Mouse (Mus musculus) midbrain, embryonic 16.5 days (tissue): ENCODE measurements around the gene Tuba1c. TPM values are rescaled to one million over a fixed set of nuclear protein-coding genes. Genes with fewer than 3 reads are reported as not detected.

Experiments used
- ATAC-seq: fragments of 200-750 bp; cut with Nextera tagmentation; 2 replicates; pipeline ENCODE4 v1.8.0; 2017; ENCODE audit warnings: moderate TSS enrichment
- H3K27ac ChIP-seq: fragments of 300-500 bp; sonication (generic); 2 replicates; pipeline ENCODE4 v1.5.1; 2014; ENCODE audit warnings: mild to moderate bottlenecking, low read length, mixed read lengths
- H3K27me3 ChIP-seq: fragments of 300-500 bp; sonication (generic); 2 replicates; pipeline ENCODE4 v1.6.1; 2014; ENCODE audit warnings: low read depth, low read length, mixed read lengths; ENCODE audit not compliant: control insufficient read depth, insufficient read depth
- H3K36me3 ChIP-seq: fragments of 300-500 bp; sonication (generic); 2 replicates; pipeline ENCODE4 v1.6.1; 2014; ENCODE audit warnings: mild to moderate bottlenecking, low read length, moderate library complexity, mixed read lengths; ENCODE audit not compliant: control insufficient read depth, insufficient read depth
- H3K4me1 ChIP-seq: fragments of 300-500 bp; sonication (generic); 2 replicates; pipeline ENCODE4 v1.6.1; 2014; ENCODE audit warnings: mild to moderate bottlenecking, low read length, mixed read lengths; ENCODE audit not compliant: control insufficient read depth, insufficient read depth
- H3K4me2 ChIP-seq: fragments of 300-500 bp; sonication (generic); 2 replicates; pipeline ENCODE4 v1.6.1; 2014; ENCODE audit warnings: mild to moderate bottlenecking, low read length, mixed read lengths
- H3K4me3 ChIP-seq: fragments of 300-500 bp; sonication (generic); 2 replicates; pipeline ENCODE4 v1.5.1; 2014; ENCODE audit warnings: low read depth, mild to moderate bottlenecking, low read length, moderate library complexity, mixed read lengths
- H3K9ac ChIP-seq: fragments of 300-500 bp; sonication (generic); 2 replicates; pipeline ENCODE4 v1.6.1; 2014; ENCODE audit warnings: low read depth, low read length, mixed read lengths
- H3K9me3 ChIP-seq: fragments of 300-500 bp; sonication (generic); replicated peaks from 2 replicates; pipeline ENCODE4 v1.6.1; 2014; ENCODE audit warnings: mild to moderate bottlenecking, low read length, mixed read lengths; ENCODE audit not compliant: control insufficient read depth, poor library complexity, severe bottlenecking
- WGBS: fragments of 180-500 bp; shearing (Covaris S2); extraction: QIAGEN DNeasy Blood & Tissue Kit; methylation state at CpG from one replicate; pipeline ENCODE4 v1.1.7; 2014; 5-methylcytosine and 5-hydroxymethylcytosine counted together
- polyA plus RNA-seq: library from polyadenylated mRNA; unstranded; fragments of >200 nt; fragmentation: Nextera tagmentation; extraction: Ambion mirVana; gene quantifications from 2 replicates; pipeline ENCODE4 v1.2.1, GENCODE M21; 2015

Tuba1c gene
- polyA plus RNA-seq, 1 experiment from 2014 or later: 11.6 TPM

DNA sequence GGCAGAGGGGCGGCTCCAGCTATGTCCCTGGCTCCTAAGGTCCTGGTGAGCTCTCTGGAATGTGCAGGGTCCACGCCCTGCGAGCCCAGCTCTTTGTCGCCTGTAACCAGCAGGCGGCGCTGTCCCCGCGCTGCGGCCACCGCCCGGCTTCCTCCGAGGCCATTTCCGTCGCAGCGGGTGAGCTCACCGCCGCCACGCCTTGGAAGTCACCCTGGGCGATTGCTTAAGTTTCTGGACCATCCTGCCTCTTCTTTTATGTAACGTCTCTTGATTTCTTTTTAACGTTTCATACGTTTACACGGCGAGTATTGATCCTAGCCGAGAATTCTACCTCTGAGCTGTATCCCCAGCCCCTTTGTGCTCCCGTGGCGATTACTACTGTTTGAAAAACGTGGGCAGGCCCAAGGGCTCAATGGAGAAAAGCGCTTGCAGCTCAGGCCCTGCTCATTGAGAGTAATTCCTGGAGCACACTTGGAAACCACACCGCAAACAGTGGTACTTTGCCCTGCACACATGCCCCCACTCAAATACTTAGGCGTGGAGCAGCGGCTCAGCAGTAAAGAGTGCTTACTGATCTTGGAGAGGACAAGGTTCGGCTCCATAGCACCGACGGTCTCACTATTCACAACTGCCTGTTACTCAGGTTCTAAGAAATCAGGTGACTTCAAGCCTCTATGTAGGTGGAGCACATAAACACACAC, 36.4 kb upstream of the Tuba1c start:
- H3K27me3 ChIP-seq: no peaks in the 10 kb centered on the region
- no peaks in the 10 kb centered on the region for H3K9me3 ChIP-seq
- peak overlapping the region; percentile 48 for H3K4me3 ChIP-seq
- peak overlapping the region; percentile 93 for H3K4me2 ChIP-seq
- peaks cover 40% of the 10 kb centered on the region for H3K4me1 ChIP-seq
- H3K36me3 ChIP-seq: no peaks in the 10 kb centered on the region
- ATAC-seq: peak; percentile 89
- WGBS: 1% methylated on average over 35 of the region's 35 CpGs
- H3K27ac ChIP-seq: peak overlapping the region; percentile 98
- peak overlapping the region; percentile 82 for H3K9ac ChIP-seq

DNA sequence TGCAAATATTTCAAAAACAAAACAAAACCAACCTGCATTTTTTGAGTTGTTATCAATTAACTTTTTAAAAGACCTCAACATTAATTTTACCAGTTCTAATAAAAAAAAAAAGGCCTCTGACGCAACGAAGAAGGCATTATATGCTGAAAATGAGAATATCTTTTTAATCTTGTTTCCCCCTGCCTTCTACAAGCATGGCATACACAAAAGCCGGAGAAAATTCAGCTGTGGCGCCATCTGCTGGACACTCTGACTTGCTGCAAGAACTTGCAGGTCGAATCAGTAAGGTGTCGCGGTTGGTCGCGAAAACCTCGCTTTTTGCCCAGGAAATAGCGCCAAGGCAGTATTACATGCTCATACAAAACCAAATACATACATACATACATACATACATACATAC, 35.8 kb upstream of the Tuba1c start:
- Histone ChIP-seq H3K9ac (0 out of 2 replicates have a peak overlapping the region, but pooled peaks have one; percentile 82), H3K4me2 (peak overlapping the region; percentile 93), H3K27ac (peak overlapping the region; percentile 98), H3K36me3 (no peaks in the 10 kb centered on the region), H3K4me1 (peaks cover 34% of the 10 kb centered on the region), H3K27me3 (no peaks in the 10 kb centered on the region), H3K9me3 (no peaks in the 10 kb centered on the region), H3K4me3 (peak overlapping the region; percentile 48; the same call in 1 of the 2 replicates)
- 1% methylated on average over 11 of the region's 11 CpGs for WGBS
- ATAC-seq: no peak

- Histone ChIP-seq H3K27ac (no peak overlapping the region), H3K4me3 (no peak overlapping the region), H3K4me1 (peaks cover 22% of the 10 kb centered on the region), H3K9ac (no peak overlapping the region), H3K27me3 (no peaks in the 10 kb centered on the region), H3K9me3 (no peaks in the 10 kb centered on the region), H3K36me3 (no peaks in the 10 kb centered on the region), H3K4me2 (no peak overlapping the region)
- WGBS: 77% methylated on average over 9 of the region's 9 CpGs
- no peak for ATAC-seq
Measured at GRCm38 (mm10) chr15:98994957-98995520, 34.7 kb upstream of the Tuba1c start.

DNA sequence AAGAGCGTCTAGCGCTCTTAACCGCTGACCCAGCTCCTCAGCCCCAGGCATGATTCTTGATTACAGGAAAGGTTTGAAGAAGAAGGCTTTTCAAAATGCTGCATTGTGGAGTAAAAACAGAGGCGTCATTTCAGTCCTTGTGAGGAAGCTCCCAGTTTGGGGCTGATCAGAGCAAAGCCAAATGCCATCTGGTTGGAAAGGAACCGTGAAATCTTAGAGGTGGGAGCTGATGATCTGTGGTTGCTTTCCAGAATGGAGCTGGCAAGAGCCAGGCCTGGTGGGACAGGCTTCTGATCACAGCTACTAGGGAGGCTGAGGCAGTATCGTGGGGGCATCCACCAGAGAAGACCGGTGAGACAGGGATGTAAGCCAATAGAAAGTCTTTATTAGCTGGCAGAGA, 32.9 kb upstream of the Tuba1c start:
- WGBS: 81% methylated on average over 7 of the region's 7 CpGs
- H3K9ac ChIP-seq: no peak overlapping the region
- H3K9me3 ChIP-seq: no peaks in the 10 kb centered on the region
- no peaks in the 10 kb centered on the region for H3K27me3 ChIP-seq
- no peak overlapping the region for H3K4me2 ChIP-seq
- H3K36me3 ChIP-seq: no peaks in the 10 kb centered on the region
- peaks cover 14% of the 10 kb centered on the region for H3K4me1 ChIP-seq
- H3K27ac ChIP-seq: no peak overlapping the region
- ATAC-seq: no peak
- H3K4me3 ChIP-seq: no peak overlapping the region

DNA sequence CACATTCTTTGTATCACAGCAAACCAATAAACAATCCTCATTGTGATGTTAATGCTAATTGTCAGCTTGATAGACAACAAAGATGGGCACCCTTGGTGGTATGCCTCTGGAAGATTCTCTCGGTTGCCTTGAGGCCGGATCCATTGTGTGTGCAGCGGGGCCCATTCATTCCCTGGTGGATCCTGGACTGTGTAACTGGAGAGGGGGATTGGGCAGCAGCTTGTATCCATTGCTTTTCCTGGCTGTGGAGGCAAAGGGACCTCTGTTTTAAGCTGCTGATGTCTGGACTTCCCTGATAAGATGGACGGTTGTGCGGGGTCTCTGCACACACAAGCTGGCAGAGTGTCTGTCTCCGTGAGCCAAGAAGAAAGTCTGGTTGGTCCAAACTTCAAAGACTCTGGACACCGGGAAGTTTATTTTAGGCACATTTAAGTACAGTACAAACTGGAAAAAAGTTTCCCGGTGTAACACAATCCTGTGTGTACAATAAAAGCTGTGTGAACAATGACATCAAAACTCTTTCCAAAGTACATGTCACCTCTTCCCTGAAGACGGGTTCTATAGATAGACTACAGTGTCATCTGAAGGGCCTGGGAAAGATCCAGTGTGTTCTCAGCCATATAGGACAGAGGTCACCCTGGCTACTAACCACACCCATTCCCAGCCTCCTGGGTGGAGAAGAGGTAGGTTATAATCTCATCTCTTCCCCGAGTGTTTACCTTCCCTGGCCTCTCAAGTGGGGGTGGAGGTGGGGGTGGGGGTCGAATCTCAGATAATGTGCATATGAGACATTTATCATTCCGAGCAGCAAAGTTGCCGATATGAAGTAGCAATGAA, 31.5 kb upstream of the Tuba1c start:
- H3K4me2 ChIP-seq: no peak overlapping the region
- no peak overlapping the region for H3K9ac ChIP-seq
- ATAC-seq: no peak
- H3K27ac ChIP-seq: no peak overlapping the region
- 49% methylated on average over 13 of the region's 13 CpGs for WGBS
- no peaks in the 10 kb centered on the region for H3K9me3 ChIP-seq
- no peak overlapping the region for H3K4me3 ChIP-seq
- H3K36me3 ChIP-seq: no peaks in the 10 kb centered on the region
- no peaks in the 10 kb centered on the region; the same call in 1 of the 2 replicates for H3K27me3 ChIP-seq
- peaks cover 13% of the 10 kb centered on the region for H3K4me1 ChIP-seq

- no peak overlapping the region for H3K27ac ChIP-seq
- no peaks in the 10 kb centered on the region for H3K9me3 ChIP-seq
- H3K4me3 ChIP-seq: no peak overlapping the region
- no peak for ATAC-seq
- H3K27me3 ChIP-seq: no peaks in the 10 kb centered on the region; the same call in 1 of the 2 replicates
- no peak overlapping the region for H3K9ac ChIP-seq
- H3K4me2 ChIP-seq: no peak overlapping the region
- WGBS: 38% methylated on average over 6 of the region's 6 CpGs
- peaks cover 13% of the 10 kb centered on the region for H3K4me1 ChIP-seq
- no peaks in the 10 kb centered on the region for H3K36me3 ChIP-seq
Measured at GRCm38 (mm10) chr15:98998775-98999157, 30.9 kb upstream of the Tuba1c start.

GRCm38 (mm10) chr15:99000535-99001283, 29.0 kb upstream of the Tuba1c start:
- Histone ChIP-seq H3K36me3 (no peaks in the 10 kb centered on the region), H3K4me2 (no peak overlapping the region), H3K27ac (0 out of 2 replicates have a peak overlapping the region, but pooled peaks have one; percentile 9), H3K4me1 (peaks cover 13% of the 10 kb centered on the region), H3K27me3 (no peaks in the 10 kb centered on the region; the same call in 1 of the 2 replicates), H3K9ac (no peak overlapping the region), H3K9me3 (no peaks in the 10 kb centered on the region), H3K4me3 (no peak overlapping the region)
- no peak for ATAC-seq
- WGBS: 35% methylated on average over 14 of the region's 14 CpGs

GRCm38 (mm10) chr15:99001451-99001931, 28.2 kb upstream of the Tuba1c start:
- H3K4me1 ChIP-seq: peaks cover 13% of the 10 kb centered on the region
- H3K27me3 ChIP-seq: no peaks in the 10 kb centered on the region; the same call in 1 of the 2 replicates
- peak overlapping the region; percentile 9; the same call in 1 of the 2 replicates for H3K4me3 ChIP-seq
- peak overlapping the region; percentile 46 for H3K4me2 ChIP-seq
- WGBS: 10% methylated on average over 17 of the region's 17 CpGs
- H3K9ac ChIP-seq: peak overlapping the region; percentile 28; the same call in 1 of the 2 replicates
- no peaks in the 10 kb centered on the region for H3K36me3 ChIP-seq
- no peaks in the 10 kb centered on the region for H3K9me3 ChIP-seq
- no peak overlapping the region for H3K27ac ChIP-seq
- ATAC-seq: 0 out of 2 replicates have a peak, but pooled peaks have one; percentile 36
